Mouse (Mus musculus): ENCODE results near the gene Tsc22d4. TPM values are rescaled to one million over a fixed set of nuclear protein-coding genes. Genes with fewer than 3 reads are reported as not detected.

Tsc22d4 gene
- total RNA-seq, 2 experiments from 2014 or later: 240 to 253 TPM

DNA sequence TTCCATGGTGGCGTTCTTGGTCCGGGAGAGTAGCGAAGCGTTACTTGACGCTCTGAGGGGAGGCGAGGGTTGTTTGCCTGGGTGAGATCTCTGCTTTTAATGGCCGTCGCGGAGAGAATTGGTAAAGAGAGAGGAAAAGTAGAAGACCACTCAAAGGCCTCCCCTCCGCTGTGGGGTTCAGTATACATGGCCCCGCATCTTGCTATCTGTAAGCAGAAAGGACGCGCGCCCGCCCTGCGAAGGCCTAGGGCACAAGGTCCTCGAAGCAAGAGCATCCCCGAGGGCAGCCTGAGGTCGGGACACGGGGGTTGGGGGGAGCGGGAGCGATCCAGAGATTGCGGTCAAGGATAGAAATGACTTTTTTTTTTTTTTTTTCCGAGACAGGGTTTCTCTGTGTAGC lies 42.6 kb downstream of the Tsc22d4 start:
- peak in 1 of 2 experiments; percentile 29 for DNase-seq

DNA sequence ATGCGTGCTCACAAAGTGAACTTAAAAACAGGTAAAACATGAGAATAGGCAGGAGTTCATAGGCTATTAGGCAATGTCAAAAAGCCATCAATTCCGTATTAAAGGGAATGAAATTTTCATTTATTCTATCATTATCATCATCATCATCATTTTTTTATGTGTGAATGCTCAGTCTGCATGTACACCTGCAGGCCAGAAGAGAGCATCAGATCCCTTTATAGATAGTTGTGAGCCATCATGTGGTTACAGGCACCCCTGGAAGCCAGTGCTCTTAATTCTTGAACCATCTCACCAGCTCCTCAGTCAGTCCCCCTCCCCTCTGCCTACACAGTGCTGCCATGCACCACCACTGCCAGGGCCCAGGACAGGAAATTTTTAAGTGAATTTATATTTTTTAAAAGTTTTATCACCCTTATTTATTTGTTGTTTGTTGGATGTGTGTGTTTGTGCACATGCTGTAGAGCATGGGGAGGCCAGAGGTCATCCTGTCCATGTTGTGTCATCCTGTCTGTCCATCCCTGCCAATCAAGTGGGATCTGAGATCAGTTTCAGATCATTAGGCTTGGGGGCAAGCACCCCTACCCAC lies 43.5 kb downstream of the Tsc22d4 start:
- DNase-seq: no peak

GRCm38 (mm10) chr5:137791553-137791952 lies 46.0 kb downstream of the Tsc22d4 start:
- no peak for DNase-seq

- DNase-seq: no peak
Measured at GRCm38 (mm10) chr5:137796606-137797005, 51.1 kb downstream of the Tsc22d4 start.

DNA sequence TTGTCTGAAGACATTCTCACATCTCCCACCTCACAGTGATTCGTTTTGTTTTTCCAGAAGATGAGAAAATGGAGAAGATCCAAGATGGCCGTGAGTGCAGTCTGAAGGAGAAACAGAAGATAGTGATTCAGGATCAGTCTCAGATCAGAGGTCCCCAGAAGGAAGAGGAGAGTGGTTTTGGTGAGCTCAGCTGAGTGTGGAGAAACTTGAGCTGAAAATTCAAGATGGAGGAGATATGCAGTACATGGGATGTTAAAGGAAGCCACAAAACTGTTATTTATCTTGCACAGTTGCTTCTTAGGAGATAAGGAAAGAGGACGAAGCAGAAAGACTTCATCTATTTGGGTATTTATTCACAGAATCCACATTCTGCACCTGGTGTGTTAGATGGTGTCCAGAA lies 55.4 kb downstream of the Tsc22d4 start:
- no peak for DNase-seq

GRCm38 (mm10) chr5:137806158-137806557 lies 60.6 kb downstream of the Tsc22d4 start:
- DNase-seq: no peak

- DNase-seq: no peak
Measured at GRCm38 (mm10) chr5:137808316-137808715, 62.8 kb downstream of the Tsc22d4 start.

GRCm38 (mm10) chr5:137817466-137818222 lies 72.1 kb downstream of the Tsc22d4 start:
- DNase-seq: no peak

Other genes with a start within 250 kb of the Tsc22d4 start
- 10 to 100 TPM; 13.9 to 15.0 TPM for gene Pop7, start 243.2 kb upstream of the Tsc22d4 start, total RNA-seq (2021)
- 10 to 100 TPM; 31.2 to 32.5 TPM for gene Gigyf1, start 227.2 kb upstream of the Tsc22d4 start, total RNA-seq (2021)
- gene Epo, start 212.5 kb upstream of the Tsc22d4 start, total RNA-seq (2021): not detected
- 100 to 1,000 TPM; 233 to 247 TPM for gene Gnb2, start 212.2 kb upstream of the Tsc22d4 start, total RNA-seq (2021)
- gene Actl6b, start 192.2 kb upstream of the Tsc22d4 start, total RNA-seq (2021): not detected
- not detected for gene Tfr2, start 175.9 kb upstream of the Tsc22d4 start, total RNA-seq (2021)
- gene Mospd3, start 144.7 kb upstream of the Tsc22d4 start, total RNA-seq (2021): 10 to 100 TPM in 1 of 2 experiments, 1 to 10 TPM in 1; 9.1 to 14.1 TPM
- 10 to 100 TPM; 43.9 to 47.5 TPM for gene Pcolce, start 131.9 kb upstream of the Tsc22d4 start, total RNA-seq (2021)
- under 1 TPM; 0.32 to 0.44 TPM for gene Fbxo24, start 116.7 kb upstream of the Tsc22d4 start, total RNA-seq (2021)
- gene Lrch4, start 116.6 kb upstream of the Tsc22d4 start, total RNA-seq (2021): 10 to 100 TPM; 17.5 to 19.1 TPM
- gene Gm20605, start 116.6 kb upstream of the Tsc22d4 start, total RNA-seq (2021): 1 to 10 TPM; 2.9 to 4.2 TPM
- 1 to 10 TPM; 2.2 to 2.6 TPM for gene Sap25, start 104.4 kb upstream of the Tsc22d4 start, total RNA-seq (2021)
- gene Irs3, start 100.0 kb upstream of the Tsc22d4 start, total RNA-seq (2021): 1 to 10 TPM in 1 of 2 experiments, under 1 TPM in 1; 0.87 to 1.5 TPM
- gene Agfg2, start 61.0 kb upstream of the Tsc22d4 start, total RNA-seq (2021): 10 to 100 TPM; 16.9 to 23.0 TPM
- gene Nyap1, start 4.1 kb upstream of the Tsc22d4 start, total RNA-seq (2021): 1 to 10 TPM in 1 of 2 experiments, under 1 TPM in 1; 0.79 to 1.1 TPM
- 10 to 100 TPM in 1 of 2 experiments, 1 to 10 TPM in 1; 9.9 to 12.0 TPM for gene Ppp1r35, start 33.1 kb downstream of the Tsc22d4 start, total RNA-seq (2021)
- 10 to 100 TPM; 24.2 to 28.7 TPM for gene Mepce, start 41.9 kb downstream of the Tsc22d4 start, total RNA-seq (2021)
- under 1 TPM; 0.22 to 0.72 TPM for gene Zcwpw1, start 42.1 kb downstream of the Tsc22d4 start, total RNA-seq (2021)
- gene Pilra, start 90.6 kb downstream of the Tsc22d4 start, total RNA-seq (2021): 1 to 10 TPM; 1.5 to 1.7 TPM
- 1 to 10 TPM; 1.3 to 2.3 TPM for gene Pilrb1, start 112.4 kb downstream of the Tsc22d4 start, total RNA-seq (2021)
- gene Pilrb2, start 126.1 kb downstream of the Tsc22d4 start, total RNA-seq (2021): under 1 TPM in 1 of 2 experiments, not detected in 1; 0.74 TPM
- under 1 TPM; 0.21 to 0.25 TPM for gene Cyp3a13, start 175.9 kb downstream of the Tsc22d4 start, total RNA-seq (2021)
- gene Gjc3, start 217.4 kb downstream of the Tsc22d4 start, total RNA-seq (2021): under 1 TPM; 0.15 to 0.26 TPM
- gene Azgp1, start 235.8 kb downstream of the Tsc22d4 start, total RNA-seq (2021): not detected

All from heart, adult 18-20 months (tissue).